Mouse (Mus musculus) C3H10T1/2 (cell line): ENCODE results near the gene Arhgap28. TPM values are rescaled to one million over a fixed set of nuclear protein-coding genes. Genes with fewer than 3 reads are reported as not detected.

Experiments
- polyA plus RNA-seq, 2 experiments: library from polyadenylated mRNA; unstranded; fragments of >200 nt; fragmentation: generic; extraction: Trizol; gene quantifications; one replicate each; pipeline ENCODE4 v1.2.1; 2012; ENCODE audit warnings: missing spikeins in 2 of 2

Arhgap28 gene
- polyA plus RNA-seq, result 10 to 100 TPM in 1 of 2 experiments, under 1 TPM in 1; 0.51 to 10.1 TPM

GRCm38 (mm10) chr17:68003741-68004560 lies at the start of gene Arhgap28:
TSS of gene Arhgap28 (minus strand) at chr17:68004120.

